Mouse (Mus musculus): Measurements from ENCODE around the gene Timm8a2. TPM values are rescaled to one million over a fixed set of nuclear protein-coding genes. Genes with fewer than 3 reads are reported as not detected.

Timm8a2 gene
- total and polyA plus RNA-seq, 2 experiments from 2014 or later: 0.60 TPM; not detected in 1

DNA sequence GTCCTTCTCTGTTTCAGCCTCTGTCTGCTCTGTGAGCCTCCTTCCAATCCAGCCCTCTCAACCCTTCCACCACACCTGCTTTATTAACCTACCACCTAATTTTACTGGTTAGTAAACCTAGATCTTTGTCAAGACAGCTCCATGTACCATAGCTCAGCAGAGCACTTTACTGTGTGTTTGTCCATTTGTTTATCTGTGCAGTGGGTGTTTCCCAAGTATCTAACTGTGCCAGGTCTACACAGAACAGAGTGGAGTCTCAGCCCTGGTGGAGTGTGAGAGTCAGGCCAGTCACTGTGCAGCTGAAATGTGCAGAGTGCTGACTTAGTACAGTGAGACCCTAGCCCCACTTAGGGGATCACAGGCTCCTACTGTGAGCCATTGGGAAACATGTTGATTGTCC, 30.7 kb upstream of the Timm8a2 start:
- Histone ChIP-seq H3K4me2 (ENCODE audit: low read depth, low read length, poor library complexity, severe bottlenecking) (no peak overlapping the region), H3K4me3 (ENCODE audit: low read depth, low read length) (no peak overlapping the region), H3K4me1 (ENCODE audit: insufficient read depth, low read length) (no peaks in the 10 kb centered on the region), H3K9me3 (ENCODE audit: low read length) (no peaks in the 10 kb centered on the region), H3K9ac (replicated peaks; ENCODE audit: low read length, poor library complexity, severe bottlenecking) (no peak overlapping the region), H3K36me3 (ENCODE audit: insufficient read depth, low read length) (peaks cover 2% of the 10 kb centered on the region; the same call in 1 of the 2 replicates), H3K27ac (ENCODE audit: low read depth, low read length) (no peak overlapping the region), H3K27me3 (ENCODE audit: insufficient read depth, low read length) (no peaks in the 10 kb centered on the region)
- ATAC-seq (ENCODE audit: low FRiP score) (no peak), DNase-seq (ENCODE audit: low spot score) (no peak)
- TF ChIP-seq CTCF (IDR thresholded peaks at IDR 0.05): no peak

GRCm38 (mm10) chr14:122008261-122008660, 26.2 kb upstream of the Timm8a2 start:
- Histone ChIP-seq H3K4me2 (ENCODE audit: low read depth, low read length, poor library complexity, severe bottlenecking) (no peak overlapping the region), H3K9me3 (ENCODE audit: low read length) (no peaks in the 10 kb centered on the region), H3K27me3 (ENCODE audit: insufficient read depth, low read length) (no peaks in the 10 kb centered on the region), H3K9ac (replicated peaks; ENCODE audit: low read length, poor library complexity, severe bottlenecking) (no peak overlapping the region), H3K36me3 (ENCODE audit: insufficient read depth, low read length) (peaks cover 12% of the 10 kb centered on the region; the same call in 1 of the 2 replicates), H3K4me1 (ENCODE audit: insufficient read depth, low read length) (no peaks in the 10 kb centered on the region), H3K27ac (ENCODE audit: low read depth, low read length) (no peak overlapping the region), H3K4me3 (ENCODE audit: low read depth, low read length) (no peak overlapping the region)
- DNase-seq (ENCODE audit: low spot score): no peak
- TF ChIP-seq CTCF (IDR thresholded peaks at IDR 0.05): no peak
- no peak for ATAC-seq (ENCODE audit: low FRiP score)
- 94% methylated on average over 4 of the region's 4 CpGs for WGBS

- Histone ChIP-seq H3K27ac (ENCODE audit: low read depth, low read length) (no peak overlapping the region), H3K4me2 (ENCODE audit: low read depth, low read length, poor library complexity, severe bottlenecking) (no peak overlapping the region), H3K9me3 (ENCODE audit: low read length) (no peaks in the 10 kb centered on the region), H3K4me3 (ENCODE audit: low read depth, low read length) (no peak overlapping the region), H3K36me3 (ENCODE audit: insufficient read depth, low read length) (peaks cover 14% of the 10 kb centered on the region), H3K9ac (replicated peaks; ENCODE audit: low read length, poor library complexity, severe bottlenecking) (no peak overlapping the region), H3K4me1 (ENCODE audit: insufficient read depth, low read length) (no peaks in the 10 kb centered on the region), H3K27me3 (ENCODE audit: insufficient read depth, low read length) (no peaks in the 10 kb centered on the region)
- WGBS: 93% methylated on average over 13 of the region's 13 CpGs
- no peak for TF ChIP-seq CTCF (IDR thresholded peaks at IDR 0.05)
- DNase-seq (ENCODE audit: low spot score): no peak
- ATAC-seq (ENCODE audit: low FRiP score): no peak
Measured at GRCm38 (mm10) chr14:122009502-122009901, 25.0 kb upstream of the Timm8a2 start.

DNA sequence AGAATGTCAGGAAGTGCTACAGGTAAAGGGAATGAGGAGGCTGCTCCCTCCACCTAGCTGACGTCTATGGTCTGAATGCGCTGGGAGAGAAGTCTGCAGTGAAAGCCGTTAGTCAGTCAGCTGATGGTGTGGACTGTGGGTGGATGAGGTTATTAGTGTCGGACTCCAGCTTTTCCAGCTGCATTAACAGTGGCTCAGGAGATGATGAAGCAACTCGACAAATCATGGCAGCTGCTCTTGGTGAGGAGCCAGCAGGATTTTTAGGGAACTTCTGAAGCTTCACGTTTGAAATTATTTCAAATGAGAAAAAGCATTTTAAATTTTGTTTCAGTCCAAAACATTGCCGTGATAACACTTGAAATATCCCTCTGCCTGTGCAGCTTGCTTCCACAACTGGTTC, 24.2 kb upstream of the Timm8a2 start:
- Histone ChIP-seq H3K36me3 (ENCODE audit: insufficient read depth, low read length) (peaks cover 14% of the 10 kb centered on the region), H3K4me1 (ENCODE audit: insufficient read depth, low read length) (no peaks in the 10 kb centered on the region), H3K4me2 (ENCODE audit: low read depth, low read length, poor library complexity, severe bottlenecking) (no peak overlapping the region), H3K27me3 (ENCODE audit: insufficient read depth, low read length) (no peaks in the 10 kb centered on the region), H3K4me3 (ENCODE audit: low read depth, low read length) (no peak overlapping the region), H3K9me3 (ENCODE audit: low read length) (no peaks in the 10 kb centered on the region), H3K27ac (ENCODE audit: low read depth, low read length) (peak overlapping the region; percentile 47; the same call in 1 of the 2 replicates), H3K9ac (replicated peaks; ENCODE audit: low read length, poor library complexity, severe bottlenecking) (no peak overlapping the region)
- 73% methylated on average over 7 of the region's 7 CpGs for WGBS
- TF ChIP-seq CTCF (IDR thresholded peaks at IDR 0.05): no peak
- no peak for DNase-seq (ENCODE audit: low spot score)
- no peak for ATAC-seq (ENCODE audit: low FRiP score)

- Histone ChIP-seq H3K4me3 (ENCODE audit: low read depth, low read length) (no peak overlapping the region), H3K36me3 (ENCODE audit: insufficient read depth, low read length) (peaks cover 14% of the 10 kb centered on the region), H3K27me3 (ENCODE audit: insufficient read depth, low read length) (no peaks in the 10 kb centered on the region), H3K9ac (replicated peaks; ENCODE audit: low read length, poor library complexity, severe bottlenecking) (no peak overlapping the region), H3K27ac (ENCODE audit: low read depth, low read length) (no peak overlapping the region), H3K9me3 (ENCODE audit: low read length) (no peaks in the 10 kb centered on the region), H3K4me2 (ENCODE audit: low read depth, low read length, poor library complexity, severe bottlenecking) (no peak overlapping the region), H3K4me1 (ENCODE audit: insufficient read depth, low read length) (no peaks in the 10 kb centered on the region)
- ATAC-seq (ENCODE audit: low FRiP score) (no peak), DNase-seq (ENCODE audit: low spot score) (no peak)
- TF ChIP-seq CTCF (IDR thresholded peaks at IDR 0.05): no peak
- WGBS: 96% methylated on average over 8 of the region's 8 CpGs
Measured at GRCm38 (mm10) chr14:122011768-122012167, 22.7 kb upstream of the Timm8a2 start.

DNA sequence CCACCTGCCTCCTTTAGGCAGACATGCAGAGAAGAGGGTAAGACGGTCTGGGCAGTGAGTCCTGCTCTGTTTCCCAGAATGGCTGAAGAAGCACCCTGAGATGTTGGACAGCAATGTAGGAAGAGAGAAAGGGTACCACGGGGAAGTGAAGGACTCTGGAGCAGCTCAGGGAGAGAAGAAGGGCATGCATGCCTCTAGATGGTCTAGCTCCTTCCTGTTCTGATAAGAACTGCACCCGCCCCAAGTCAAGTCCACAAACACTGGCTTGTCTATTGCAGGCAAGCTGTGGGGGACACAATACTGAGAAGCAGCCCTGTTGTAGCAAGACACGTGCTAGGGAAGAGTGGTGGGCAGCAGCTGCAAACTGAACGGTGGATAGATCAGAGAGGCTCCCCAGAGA, 22.3 kb upstream of the Timm8a2 start:
- Histone ChIP-seq H3K27ac (ENCODE audit: low read depth, low read length) (no peak overlapping the region), H3K4me2 (ENCODE audit: low read depth, low read length, poor library complexity, severe bottlenecking) (no peak overlapping the region), H3K27me3 (ENCODE audit: insufficient read depth, low read length) (no peaks in the 10 kb centered on the region), H3K4me3 (ENCODE audit: low read depth, low read length) (no peak overlapping the region), H3K9ac (replicated peaks; ENCODE audit: low read length, poor library complexity, severe bottlenecking) (no peak overlapping the region), H3K36me3 (ENCODE audit: insufficient read depth, low read length) (peaks cover 14% of the 10 kb centered on the region), H3K9me3 (ENCODE audit: low read length) (no peaks in the 10 kb centered on the region), H3K4me1 (ENCODE audit: insufficient read depth, low read length) (no peaks in the 10 kb centered on the region)
- no peak for TF ChIP-seq CTCF (IDR thresholded peaks at IDR 0.05)
- no peak for ATAC-seq (ENCODE audit: low FRiP score)
- no peak for DNase-seq (ENCODE audit: low spot score)
- 78% methylated on average over 5 of the region's 5 CpGs for WGBS

All from midbrain, postnatal 0 days (tissue).